Mouse (Mus musculus) induced T-regulatory cell, adult 2 months (primary cell): ENCODE measurements around the gene Ssx2ip.
A peak's percentile ranks its signal among the peaks of the same experiment; 100 is the strongest.

Experiments used
- DNase-seq: peaks from one replicate; pipeline ENCODE4 v3.0.0-alpha.2; 2012; ENCODE audit warnings: low read depth

Ssx2ip gene

DNA sequence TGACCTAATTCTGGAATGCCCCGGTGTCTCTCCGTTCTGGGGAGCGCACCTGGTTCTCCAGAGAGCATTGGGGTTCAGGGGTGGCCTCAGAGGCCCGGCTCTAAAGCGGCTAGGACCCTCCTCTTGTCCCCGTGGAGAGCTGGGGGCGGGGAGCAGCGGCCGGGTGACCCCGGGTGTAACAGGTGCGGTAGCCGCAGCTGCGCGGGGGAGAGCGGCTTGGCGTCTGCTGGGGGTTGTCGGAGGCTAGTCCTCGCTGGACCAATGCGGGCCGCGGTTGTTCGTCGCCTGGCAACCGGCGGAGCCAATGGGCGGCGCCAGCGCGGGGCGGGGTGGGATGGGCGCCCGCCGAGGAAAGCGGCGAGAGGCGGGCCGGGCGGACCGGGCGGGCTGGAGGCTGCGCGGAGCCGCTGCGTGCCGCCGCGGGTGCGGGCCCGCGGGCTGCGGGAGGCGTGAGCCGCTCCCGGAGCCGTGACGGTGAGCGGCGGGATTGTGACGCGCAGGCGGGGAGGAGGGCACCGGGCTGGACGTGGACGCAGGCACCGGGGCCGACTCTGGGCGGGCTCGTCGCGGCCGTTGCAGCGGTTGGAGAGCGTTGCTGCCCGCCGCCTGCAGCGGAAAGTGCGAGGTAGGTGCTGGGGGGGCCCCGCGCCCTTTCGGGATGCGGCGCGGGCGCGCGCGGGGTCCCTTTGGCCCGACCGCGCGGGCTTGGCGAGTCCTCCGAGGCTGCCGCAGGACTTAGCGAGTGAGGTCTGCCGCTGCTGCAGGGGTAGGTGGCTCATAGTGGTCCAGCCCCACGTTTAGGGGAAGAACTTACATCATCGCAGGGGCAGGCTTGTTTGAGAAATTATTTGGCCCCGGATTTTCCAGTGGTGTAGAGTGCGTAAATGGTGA is at the start of gene Ssx2ip:
Ssx2ip (plus strand) TSS at position 332 of the 891 bp plus-strand sequence.
- peak; percentile 93 for DNase-seq

DNA sequence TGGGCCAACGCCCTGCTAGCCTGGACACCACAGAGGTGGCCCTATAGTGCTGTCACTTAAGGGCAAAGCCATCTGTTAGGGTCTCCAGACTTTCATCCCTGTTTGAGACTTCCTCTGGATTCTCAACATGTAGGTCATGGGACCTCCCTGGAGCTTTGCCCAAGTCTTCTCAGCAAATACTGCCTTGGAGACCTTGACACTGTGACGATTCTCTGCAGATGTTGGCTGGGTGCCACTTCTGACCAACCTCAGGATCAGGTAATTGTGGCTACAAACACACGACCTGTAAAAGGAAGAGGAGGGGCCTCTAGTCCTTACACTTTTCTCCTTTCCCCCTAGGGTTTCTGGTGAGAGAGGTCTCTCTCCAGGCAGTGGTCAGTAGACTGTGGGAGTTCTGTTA is 49.3 kb upstream of the Ssx2ip start:
- DNase-seq: no peak

GRCm38 (mm10) chr3:146365471-146365870 is 39.0 kb upstream of the Ssx2ip start:
- DNase-seq: no peak

DNA sequence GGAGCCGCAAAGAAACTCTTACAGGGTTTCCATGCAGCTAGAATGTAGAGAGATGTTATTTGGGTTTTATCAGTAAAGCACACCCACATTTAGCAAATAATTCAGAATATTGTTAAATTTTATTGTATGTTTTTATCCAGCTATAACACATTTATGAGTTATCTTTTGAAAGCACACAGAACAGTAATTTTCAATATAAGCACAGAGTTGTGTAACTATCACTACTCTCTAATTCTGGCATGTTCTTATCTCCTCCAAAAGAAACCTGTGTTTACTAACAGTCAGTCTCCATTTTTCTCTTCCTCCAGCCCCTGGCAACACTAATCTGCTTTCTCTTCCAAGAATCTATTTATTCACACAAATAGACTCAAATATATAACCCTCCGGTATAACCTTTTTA is 37.4 kb upstream of the Ssx2ip start:
- no peak for DNase-seq

DNA sequence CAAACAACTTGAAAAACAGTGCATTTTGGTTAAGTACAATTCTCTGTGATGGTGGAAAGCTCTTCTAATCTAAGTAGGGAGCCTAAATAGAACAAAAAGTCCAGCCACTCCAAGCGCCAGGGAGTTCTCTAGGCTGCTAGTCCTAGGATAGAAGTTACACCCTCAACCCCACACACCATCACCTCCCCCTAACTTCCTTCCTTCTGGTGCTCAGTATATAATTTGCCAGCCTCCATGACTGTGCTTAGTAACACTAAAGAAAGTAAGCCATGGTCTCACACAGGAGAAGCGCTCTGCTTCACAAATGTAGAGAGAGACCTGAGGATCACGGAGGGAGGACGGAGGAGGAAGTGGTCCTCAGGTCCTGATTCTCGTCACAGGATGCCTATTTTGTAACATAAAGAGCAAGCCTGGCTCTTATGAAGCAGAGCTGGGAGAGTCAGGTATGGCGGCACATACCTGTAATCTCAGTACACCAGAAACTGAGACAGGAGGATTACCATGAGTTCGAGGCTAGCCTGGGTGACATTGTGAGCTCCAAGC is 33.8 kb upstream of the Ssx2ip start:
- DNase-seq: no peak

DNA sequence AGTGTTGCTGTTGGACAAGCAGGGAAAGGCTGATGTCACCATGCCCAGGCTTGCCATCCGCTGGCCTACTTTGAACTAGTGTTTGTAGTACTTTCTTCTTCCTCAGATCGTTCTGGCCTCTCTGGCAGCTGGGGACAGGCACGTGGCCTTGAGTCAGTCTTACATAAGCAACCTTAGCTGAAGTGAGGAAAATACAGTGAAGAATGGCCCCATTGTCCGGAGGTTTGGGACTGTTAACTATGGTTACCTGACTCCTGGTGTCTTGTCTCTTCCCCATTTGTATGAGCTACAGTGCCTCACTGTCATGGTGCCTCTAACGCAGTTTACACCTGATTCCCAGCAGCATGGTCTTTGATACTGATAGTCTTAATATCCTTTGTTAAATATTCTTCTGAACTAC is 33.2 kb upstream of the Ssx2ip start:
- no peak for DNase-seq

GRCm38 (mm10) chr3:146374596-146375175 is 29.8 kb upstream of the Ssx2ip start:
- DNase-seq: no peak

GRCm38 (mm10) chr3:146375224-146375657 is 29.2 kb upstream of the Ssx2ip start:
- DNase-seq: no peak

DNA sequence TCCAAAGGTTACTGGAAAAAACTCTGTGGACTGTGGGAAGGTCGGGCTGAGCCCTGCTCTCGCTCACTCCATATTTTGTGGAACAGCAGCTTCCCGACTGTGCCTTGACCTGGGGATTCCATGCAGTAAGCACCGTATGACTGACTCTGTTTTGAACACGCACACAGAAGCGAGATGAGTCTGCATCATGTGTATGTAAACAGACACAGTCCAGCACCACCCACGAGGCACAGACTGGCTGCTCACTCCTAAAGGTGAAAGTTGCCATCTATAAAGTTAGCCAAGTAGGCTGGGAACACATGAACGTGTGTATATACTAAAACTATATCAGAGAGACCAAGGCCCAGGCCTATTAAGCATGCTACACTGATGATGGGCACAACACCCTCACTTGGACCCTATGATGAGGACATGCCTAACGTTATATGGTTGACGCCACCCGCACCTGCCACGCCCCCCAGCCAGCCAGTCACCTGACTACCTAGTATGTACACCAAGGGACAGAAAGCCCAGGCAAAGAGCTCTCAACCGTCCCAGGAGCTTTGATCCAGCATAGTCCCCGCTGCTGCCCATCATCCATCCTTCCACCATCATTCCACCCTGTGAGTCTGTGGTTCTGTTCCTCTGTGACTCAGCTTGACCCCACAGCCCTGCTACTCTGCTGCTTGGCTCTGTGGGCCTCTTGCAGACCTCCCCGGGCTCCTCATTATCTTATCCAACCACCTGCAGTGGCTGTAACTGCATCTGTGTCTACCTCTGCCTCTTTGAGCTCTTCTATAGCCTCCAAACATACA is 27.9 kb upstream of the Ssx2ip start:
- no peak for DNase-seq

DNA sequence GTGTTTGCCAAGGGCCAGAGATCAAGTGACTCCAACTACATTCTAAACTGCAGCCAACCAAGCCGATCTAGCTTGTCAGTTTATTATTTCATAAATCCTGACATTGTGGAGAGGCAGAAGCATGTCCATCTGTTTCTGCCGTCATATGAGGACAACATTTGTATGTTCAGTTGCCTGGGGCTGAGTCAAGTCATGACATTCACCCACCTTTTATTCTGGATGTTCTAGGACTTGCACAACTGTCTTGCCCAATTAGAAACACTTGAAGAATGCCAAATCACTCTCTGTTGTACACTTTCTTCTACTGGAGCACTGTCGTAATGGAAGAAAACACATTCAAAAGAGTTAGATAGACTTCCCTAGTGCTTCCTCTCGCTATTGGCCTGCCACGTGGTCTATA is 27.2 kb upstream of the Ssx2ip start:
- DNase-seq: no peak

GRCm38 (mm10) chr3:146378753-146379152 is 25.7 kb upstream of the Ssx2ip start:
- no peak for DNase-seq

GRCm38 (mm10) chr3:146379740-146380466 is 24.5 kb upstream of the Ssx2ip start:
- no peak for DNase-seq

GRCm38 (mm10) chr3:146380874-146381273 is 23.6 kb upstream of the Ssx2ip start:
- no peak for DNase-seq

GRCm38 (mm10) chr3:146381471-146381870 is 23.0 kb upstream of the Ssx2ip start:
- DNase-seq: no peak

DNA sequence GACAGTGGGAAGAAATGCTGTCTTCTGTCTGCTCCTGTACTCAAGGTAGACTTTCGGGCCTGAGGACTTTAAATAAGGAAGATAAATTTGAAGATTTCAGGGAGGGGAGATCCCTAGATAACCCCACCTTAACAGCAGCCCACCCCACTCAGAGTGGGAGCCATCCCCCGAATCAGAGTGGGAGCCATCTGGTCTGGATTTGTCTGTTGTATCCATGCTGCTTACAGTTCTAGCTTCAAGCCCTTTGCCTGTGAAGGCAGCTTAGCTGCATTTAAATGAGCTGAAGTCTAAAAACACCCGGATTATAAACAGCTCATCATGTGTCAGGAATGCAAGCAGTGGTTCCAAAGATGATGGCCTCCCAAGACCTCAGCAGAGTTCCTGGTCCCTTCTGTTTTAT is 17.6 kb upstream of the Ssx2ip start:
- no peak for DNase-seq

DNA sequence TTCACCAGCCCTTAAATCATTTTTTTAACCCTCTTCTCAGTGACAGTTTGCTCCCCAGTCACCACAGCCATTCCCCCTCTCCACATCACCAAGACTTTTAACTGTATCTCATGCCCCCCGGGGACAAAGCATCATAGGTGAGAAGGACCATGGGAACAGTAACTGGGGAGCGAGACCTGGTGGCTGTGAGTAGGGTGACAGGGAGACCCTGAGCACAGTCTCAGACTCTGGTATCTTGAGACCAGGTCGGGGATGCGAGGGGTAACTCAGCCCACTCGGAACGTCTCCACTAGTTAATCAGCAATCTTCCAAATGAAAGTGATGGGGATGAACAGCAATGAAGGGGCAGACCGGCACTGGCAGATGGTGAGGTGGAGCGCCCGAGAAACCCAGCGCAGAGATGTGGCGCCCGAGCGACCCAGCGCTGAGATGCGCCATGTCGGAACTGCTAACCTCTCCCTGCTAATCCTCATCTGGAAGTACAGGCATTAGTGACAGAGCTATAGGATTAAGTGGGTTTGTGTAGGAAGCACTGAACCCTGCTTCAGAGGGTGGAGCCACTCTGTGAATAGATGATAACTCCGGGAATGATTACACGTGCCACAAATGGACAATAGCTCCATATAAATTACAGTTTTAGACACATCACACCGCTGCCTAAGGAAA is 11.7 kb upstream of the Ssx2ip start:
- DNase-seq: no peak

DNA sequence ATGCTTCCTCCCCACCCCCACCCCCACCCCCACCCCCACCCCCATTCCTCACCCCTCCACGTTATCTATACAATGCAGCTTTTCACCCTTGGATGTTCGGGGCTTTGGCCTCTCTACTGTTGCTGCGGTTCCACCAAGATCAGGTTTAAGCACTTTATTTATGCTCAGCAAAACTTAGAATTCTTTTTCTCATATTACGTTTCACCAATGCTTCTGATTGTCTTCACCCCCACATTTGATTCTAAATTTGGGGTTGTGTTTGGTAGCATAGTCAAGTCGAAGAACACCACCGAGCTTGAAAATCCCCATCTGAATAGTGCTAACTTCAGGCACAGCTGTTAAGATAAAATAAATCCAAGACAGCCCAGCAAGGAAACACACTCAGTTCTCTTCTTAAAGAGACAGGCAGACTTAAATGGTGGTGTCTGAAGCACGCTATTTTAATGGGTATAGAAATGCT is 10.8 kb upstream of the Ssx2ip start:
- DNase-seq: no peak

- no peak for DNase-seq
Measured at GRCm38 (mm10) chr3:146396256-146396655, 8.2 kb upstream of the Ssx2ip start.

GRCm38 (mm10) chr3:146396934-146397333 is 7.5 kb upstream of the Ssx2ip start:
- no peak for DNase-seq

- no peak for DNase-seq
Measured at GRCm38 (mm10) chr3:146397847-146398246, 6.6 kb upstream of the Ssx2ip start.

DNA sequence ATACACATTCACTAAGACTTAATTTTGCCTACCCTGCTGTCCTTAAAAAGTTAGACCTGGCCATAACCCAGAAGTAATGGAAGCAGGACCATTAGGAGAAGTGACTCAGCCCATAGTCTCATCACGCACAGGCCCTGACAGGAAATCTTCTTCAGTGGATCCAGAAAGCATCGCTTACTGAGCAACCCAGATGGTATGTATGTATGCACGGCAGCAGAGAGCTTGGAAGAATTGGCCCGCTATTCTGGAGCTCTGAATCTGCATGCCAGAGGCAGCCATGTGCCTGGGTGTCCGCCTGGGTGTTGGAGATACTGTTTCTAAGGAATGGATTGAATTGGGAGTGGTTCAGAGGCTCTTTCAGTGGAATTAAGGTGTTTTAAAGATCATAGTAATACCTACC is 5.2 kb upstream of the Ssx2ip start:
- DNase-seq: no peak
